ENCODE assay signal across 17 mouse cellular contexts in the genomic region with DNA sequence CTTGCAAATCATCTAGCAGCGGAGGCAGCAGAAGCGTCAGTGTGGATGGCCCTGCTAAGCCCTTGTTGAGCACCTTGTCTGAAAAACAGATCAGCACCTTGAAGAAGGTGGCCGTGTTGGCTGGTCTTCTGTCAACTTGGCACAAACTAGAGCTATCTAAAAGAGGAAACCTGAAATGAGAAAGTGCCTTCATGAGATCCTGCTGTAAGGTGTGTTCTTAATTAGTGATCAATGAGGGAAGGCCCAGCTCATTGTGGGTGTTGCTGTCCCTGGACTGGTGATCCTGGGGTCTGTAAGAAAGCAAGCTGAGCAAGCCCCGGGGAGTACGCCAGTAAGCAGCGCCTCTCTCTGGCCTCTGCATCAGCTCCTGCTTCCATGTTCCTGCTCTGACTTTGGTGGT.
"Had no signal": no experiment of that assay in that cellular context is flagged by ENCODE, and none has a peak within 500 bp of the region (broad histone marks: within the 10 kb centered on the region; RNA-seq: fewer than 3 reads in every experiment).

No protein-coding gene starts in this region.

- DNase-seq: cerebellum, adult 9-11 months; cerebellum, postnatal 14 days; cerebellum, postnatal 25 days; cerebellum, postnatal 36 days; embryo, embryonic 11 days; forebrain, postnatal 0 days; gastrocnemius, adult 2 months; gastrocnemius, postnatal 10 days; gastrocnemius, postnatal 14 days; gastrocnemius, postnatal 25 days; gastrocnemius, postnatal 36 days; heart, adult 18-20 months; heart, adult 2 months had no signal

- ATAC-seq: forebrain, embryonic 13.5 days; forebrain, embryonic 14.5 days; forebrain, embryonic 15.5 days; forebrain, embryonic 16.5 days; forebrain, postnatal 0 days had no signal
